ENCODE assay signal across 13 mouse cellular contexts in genomic region chr16:4907386-4907785, GRCm38 (mm10). TPM values are rescaled to one million over a fixed set of nuclear protein-coding genes. Genes with fewer than 3 reads are reported as not detected.
DNase-seq lines count a peak whose midpoint lies in the region; ATAC-seq and TF ChIP-seq lines count a peak whose summit lies in the region.
"Had no signal": no experiment of that assay in that cellular context is flagged by ENCODE, and none has a peak within 500 bp of the region (broad histone marks: within the 10 kb centered on the region; RNA-seq: fewer than 3 reads in every experiment).

No protein-coding gene starts in this region.

- 67% methylated on average over 2 of the region's 2 CpGs for WGBS in spleen, adult 2 months

- no peak for TF ChIP-seq CTCF in gastrocnemius, adult 2 months (IDR thresholded peaks at IDR 0.05)
- TF ChIP-seq CTCF in spleen, adult 2 months (IDR thresholded peaks at IDR 0.05; ENCODE audit: extremely low read depth, insufficient read depth, insufficient read length, insufficient replicate concordance) = no peak

- peak; percentile 52 for DNase-seq in gastrocnemius, adult 2 months
- DNase-seq in gastrocnemius, postnatal 10 days = no peak
- DNase-seq in layer of hippocampus, adult 11-12 months (ENCODE audit: low spot score) = peak; percentile 52
- DNase-seq in layer of hippocampus, postnatal 14 days (ENCODE audit: low spot score in 2 of 2) = no peak
- no peak for DNase-seq in spleen, adult 2 months (ENCODE audit: low read depth in 1 of 2, low spot score in 2 of 2)
- DNase-seq in spleen, adult 12 weeks (ENCODE audit: low spot score) = no peak
- no peak for DNase-seq in left cerebral cortex, adult 18-20 months (ENCODE audit: low spot score in 2 of 2)
- DNase-seq: thymus, postnatal 25 days had no signal

- ATAC-seq in megakaryocyte progenitor cell, adult 5-6 weeks (replicated peaks; ENCODE audit: poor library complexity) = no peak

- intact Hi-C loops in gastrocnemius, adult 2 months (cut with DNase I) = no loop called here

- no peaks in the 10 kb centered on the region for H3K27me3 ChIP-seq in spleen, adult 2 months (ENCODE audit: control insufficient read depth, insufficient read depth, low read length)
- H3K27me3 ChIP-seq: heart, embryonic 13.5 days; hindbrain, embryonic 13.5 days; midbrain, embryonic 12.5 days had no signal

- H3K27ac ChIP-seq in gastrocnemius, adult 2 months = peak overlapping the region; percentile 38; the same call in 1 of the 2 replicates
- H3K27ac ChIP-seq in spleen, adult 2 months (ENCODE audit: insufficient read depth, low read length) = peak overlapping the region; percentile 52
- H3K27ac ChIP-seq: heart, embryonic 13.5 days; hindbrain, embryonic 13.5 days; midbrain, embryonic 12.5 days had no signal

- H3K4me1 ChIP-seq in spleen, adult 2 months (ENCODE audit: control insufficient read depth, insufficient read depth, insufficient read length) = peaks cover 9% of the 10 kb centered on the region
- H3K4me1 ChIP-seq: midbrain, embryonic 12.5 days had no signal

- no peak for TF ChIP-seq POLR2A in spleen, adult 2 months (IDR thresholded peaks at IDR 0.05; ENCODE audit: low read depth, low read length)

- H3K4me3 ChIP-seq in gastrocnemius, adult 2 months = no peak overlapping the region
- H3K4me3 ChIP-seq in spleen, adult 2 months (ENCODE audit: extremely low read depth, insufficient read depth, insufficient read length) = no peak overlapping the region
- H3K4me3 ChIP-seq: erythroblast, embryonic 14.5 days; heart, embryonic 13.5 days; hindbrain, embryonic 13.5 days; midbrain, embryonic 12.5 days had no signal

- H3K36me3 ChIP-seq in spleen, adult 2 months (ENCODE audit: control insufficient read depth, insufficient read depth, low read length) = peaks cover 12% of the 10 kb centered on the region

RNA-seq across cellular contexts. Expression of gene Mgrn1, which starts 21.3 kb away (rescaled TPM):
- 10 to 100 TPM; 53.5 to 66.1 TPM for total RNA-seq in gastrocnemius, adult 2 months (2021)
- 10 to 100 TPM; 62.2 to 68.4 TPM for total RNA-seq in gastrocnemius, postnatal 10 days (2021)
- total RNA-seq in layer of hippocampus, postnatal 14 days (2021) = 100 to 1,000 TPM; 190 to 194 TPM
- polyA plus RNA-seq in spleen, adult 2 months (2012; rRNA removed) = 103 and 134 TPM in 2 replicates
- total RNA-seq in megakaryocyte progenitor cell, adult 5-6 weeks (2015) = 20.5 and 23.2 TPM in 2 replicates
- total RNA-seq in megakaryocyte progenitor cell, adult 5-6 weeks (2017) = 12.6 and 18.2 TPM in 2 replicates
- 100 to 1,000 TPM; 213 to 223 TPM for total RNA-seq in left cerebral cortex, adult 18-20 months (2021)

RNA-seq across cellular contexts. Expression of gene Ubald1, which starts 27.3 kb away (rescaled TPM):
- total RNA-seq in gastrocnemius, adult 2 months (2021) = 10 to 100 TPM; 30.3 to 44.8 TPM
- total RNA-seq in gastrocnemius, postnatal 10 days (2021) = 10 to 100 TPM; 28.1 to 33.4 TPM
- total RNA-seq in layer of hippocampus, postnatal 14 days (2021) = 10 to 100 TPM; 80.1 to 84.6 TPM
- polyA plus RNA-seq in spleen, adult 2 months (2012; rRNA removed) = 65.6 and 67.6 TPM in 2 replicates
- total RNA-seq in megakaryocyte progenitor cell, adult 5-6 weeks (2015) = 36.5 and 38.4 TPM in 2 replicates
- total RNA-seq in megakaryocyte progenitor cell, adult 5-6 weeks (2017) = 16.3 and 16.5 TPM in 2 replicates
- 10 to 100 TPM; 86.5 to 95.6 TPM for total RNA-seq in left cerebral cortex, adult 18-20 months (2021)

RNA-seq across cellular contexts. Expression of gene Nudt16l1, which starts 31.2 kb away (rescaled TPM):
- 10 to 100 TPM; 10.5 to 13.7 TPM for total RNA-seq in gastrocnemius, adult 2 months (2021)
- total RNA-seq in gastrocnemius, postnatal 10 days (2021) = 10 to 100 TPM; 32.6 to 35.2 TPM
- total RNA-seq in layer of hippocampus, postnatal 14 days (2021) = 10 to 100 TPM; 75.5 to 77.1 TPM
- polyA plus RNA-seq in spleen, adult 2 months (2012; rRNA removed) = 70.3 and 78.4 TPM in 2 replicates
- total RNA-seq in megakaryocyte progenitor cell, adult 5-6 weeks (2015) = 25.2 and 30.1 TPM in 2 replicates
- total RNA-seq in megakaryocyte progenitor cell, adult 5-6 weeks (2017) = 18.9 and 19.3 TPM in 2 replicates
- 10 to 100 TPM; 65.9 to 71.0 TPM for total RNA-seq in left cerebral cortex, adult 18-20 months (2021)

RNA-seq across cellular contexts. Expression of gene Anks3, which starts 56.6 kb away (rescaled TPM):
- 10 to 100 TPM; 12.8 to 16.7 TPM for total RNA-seq in gastrocnemius, adult 2 months (2021)
- total RNA-seq in gastrocnemius, postnatal 10 days (2021) = 10 to 100 TPM; 14.9 to 21.5 TPM
- total RNA-seq in layer of hippocampus, postnatal 14 days (2021) = 10 to 100 TPM; 57.1 to 58.6 TPM
- 51.5 and 56.3 TPM in 2 replicates for polyA plus RNA-seq in spleen, adult 2 months (2012; rRNA removed)
- 16.2 and 18.5 TPM in 2 replicates for total RNA-seq in megakaryocyte progenitor cell, adult 5-6 weeks (2015)
- 18.2 and 24.9 TPM in 2 replicates for total RNA-seq in megakaryocyte progenitor cell, adult 5-6 weeks (2017)
- 10 to 100 TPM; 57.7 to 64.0 TPM for total RNA-seq in left cerebral cortex, adult 18-20 months (2021)

Comparison
In these comparisons a context has a peak if more than half of its experiments do, and no peak if none do; other contexts are left out.
1. DNase-seq: peak in gastrocnemius, adult 2 months (single experiment) and layer of hippocampus, adult 11-12 months (single experiment); none in gastrocnemius, postnatal 10 days (single experiment), layer of hippocampus, postnatal 14 days (0 of 2), spleen, adult 2 months (0 of 2), spleen, adult 12 weeks (single experiment) and left cerebral cortex, adult 18-20 months (0 of 2).